Mouse (Mus musculus): ENCODE data around the gene Gna11.

DNA sequence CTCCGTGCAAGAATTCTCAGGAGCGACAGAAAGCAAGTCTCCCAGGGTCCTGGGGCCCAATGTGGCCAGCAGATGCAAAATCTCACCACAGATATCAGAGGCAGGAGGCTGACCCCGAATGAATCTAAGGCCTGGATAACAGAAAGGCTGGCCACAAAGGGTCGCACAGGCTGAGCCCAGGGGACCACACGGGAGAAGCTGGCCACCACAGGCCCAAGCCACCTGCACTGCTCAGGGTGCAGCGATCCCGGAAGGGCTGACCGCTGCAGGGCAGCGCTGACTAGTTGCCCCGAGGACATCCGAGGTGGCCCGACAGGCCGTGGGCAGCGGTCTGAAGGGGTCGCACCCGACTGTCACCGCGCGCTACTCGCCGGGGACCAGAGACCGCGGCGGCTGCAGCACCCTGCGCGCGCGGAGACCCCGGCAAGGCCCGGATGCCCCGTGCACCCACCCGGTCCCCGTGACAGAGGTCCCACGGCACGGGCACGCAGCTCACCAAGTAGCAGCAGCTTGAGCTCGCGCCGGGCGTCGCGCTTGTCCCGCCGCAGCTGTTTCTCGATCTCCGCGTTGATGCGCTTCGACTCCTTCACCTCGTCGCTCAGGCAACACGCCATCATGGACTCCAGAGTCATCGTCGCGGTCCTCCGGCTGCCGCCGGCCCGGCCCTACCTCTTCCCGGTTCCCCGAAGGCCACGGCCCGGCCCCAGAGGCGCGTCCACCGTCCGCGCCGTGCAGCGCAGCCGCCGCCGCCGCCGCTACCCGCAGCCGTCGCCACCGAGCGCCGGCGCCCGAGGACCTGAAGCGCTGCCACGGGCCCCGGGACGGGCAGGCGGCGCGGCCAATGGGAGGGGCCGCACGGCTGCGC, 462 bp downstream of the Gna11 start:
- TF ChIP-seq POLR2A (IDR thresholded peaks at IDR 0.05; ENCODE audit: insufficient read depth, low read length) = no peak
- TF ChIP-seq CTCF (IDR thresholded peaks at IDR 0.05; ENCODE audit: low read depth, low read length) = no peak
- TF ChIP-seq EP300 (IDR thresholded peaks at IDR 0.05; ENCODE audit: insufficient read depth, low read depth, low read length) = no peak
